Mouse (Mus musculus) urinary bladder, postnatal 10 days (tissue): Measurements from ENCODE around the gene Lrrc29.
A peak's percentile ranks its signal among the peaks of the same experiment; 100 is the strongest.
"Not testable (repeated sequence)": the region's sequence is repeated elsewhere in the genome, so short reads cannot be mapped to it uniquely, and the experiment has no call there.

Experiments
- DNase-seq: peaks from one replicate; pipeline ENCODE4 v3.0.0; 2022; ENCODE audit warnings: low spot score

The Lrrc29 gene

DNA sequence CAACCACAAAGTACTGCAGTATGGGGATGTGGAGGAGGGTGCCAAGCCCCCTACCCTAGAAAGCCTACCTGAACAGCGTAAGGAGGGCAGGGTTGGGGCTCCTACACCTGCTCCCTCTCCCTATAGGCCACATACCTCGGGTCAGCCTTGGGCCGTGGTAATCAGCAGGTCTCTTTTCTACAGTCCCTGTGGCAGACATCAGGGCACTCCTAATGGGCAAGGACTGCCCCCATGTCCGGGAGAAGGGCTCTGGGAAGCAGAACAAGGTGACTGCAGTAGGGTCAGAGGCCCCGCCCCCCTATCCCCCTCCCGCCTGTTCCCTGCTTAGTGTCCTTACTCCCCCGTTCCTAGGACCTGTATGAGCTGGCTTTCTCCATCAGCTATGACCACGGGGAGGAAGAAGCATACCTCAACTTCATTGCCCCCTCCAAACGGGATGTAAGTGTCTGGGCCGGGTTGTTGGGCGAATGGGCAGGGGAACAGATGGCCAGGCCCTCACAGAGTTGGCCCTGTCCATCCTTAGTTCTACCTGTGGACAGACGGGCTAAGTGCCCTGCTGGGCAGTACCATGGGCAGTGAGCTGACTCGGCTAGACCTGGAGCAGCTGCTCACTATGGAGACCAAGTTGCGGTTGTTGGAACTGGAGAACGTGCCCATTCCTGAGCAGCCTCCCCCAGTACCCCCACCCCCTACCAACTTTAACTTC, 16.8 kb downstream of the Lrrc29 start:
- no peak for DNase-seq

DNA sequence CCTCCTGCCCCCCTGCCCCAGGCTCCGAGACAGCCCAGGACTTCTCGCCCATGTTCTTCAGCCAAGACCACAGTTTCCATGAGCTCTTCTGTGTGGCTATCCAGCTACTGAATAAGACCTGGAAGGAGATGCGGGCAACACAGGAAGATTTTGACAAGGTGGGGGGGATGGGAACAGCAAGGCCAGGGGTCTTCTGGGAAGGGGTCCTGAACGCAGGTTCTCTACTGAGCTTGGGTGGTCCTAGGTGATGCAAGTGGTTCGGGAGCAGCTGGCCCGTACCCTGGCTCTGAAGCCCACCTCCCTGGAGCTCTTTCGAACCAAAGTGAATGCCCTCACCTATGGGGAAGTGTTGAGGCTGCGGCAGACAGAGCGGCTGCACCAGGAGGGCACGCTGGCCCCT, 17.6 kb downstream of the Lrrc29 start:
- DNase-seq = no peak

DNA sequence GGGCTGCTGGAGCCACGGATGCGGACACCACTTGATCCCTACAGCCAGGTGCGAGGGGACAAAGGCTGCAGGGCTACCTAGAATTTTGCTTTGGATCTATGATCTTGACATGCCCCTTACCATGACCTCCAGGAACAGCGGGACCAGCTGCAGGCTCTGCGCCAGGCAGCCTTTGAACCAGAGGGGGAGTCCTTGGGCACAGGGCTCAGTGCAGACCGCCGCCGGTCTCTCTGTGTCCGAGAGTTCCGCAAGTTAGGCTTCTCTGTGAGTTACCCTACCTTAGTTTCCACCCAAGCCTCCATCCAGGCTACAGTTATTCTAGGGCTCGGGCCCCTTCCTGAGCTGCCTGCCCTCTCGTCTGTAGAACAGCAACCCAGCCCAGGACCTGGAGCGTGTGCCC, 18.4 kb downstream of the Lrrc29 start:
- no peak for DNase-seq

DNA sequence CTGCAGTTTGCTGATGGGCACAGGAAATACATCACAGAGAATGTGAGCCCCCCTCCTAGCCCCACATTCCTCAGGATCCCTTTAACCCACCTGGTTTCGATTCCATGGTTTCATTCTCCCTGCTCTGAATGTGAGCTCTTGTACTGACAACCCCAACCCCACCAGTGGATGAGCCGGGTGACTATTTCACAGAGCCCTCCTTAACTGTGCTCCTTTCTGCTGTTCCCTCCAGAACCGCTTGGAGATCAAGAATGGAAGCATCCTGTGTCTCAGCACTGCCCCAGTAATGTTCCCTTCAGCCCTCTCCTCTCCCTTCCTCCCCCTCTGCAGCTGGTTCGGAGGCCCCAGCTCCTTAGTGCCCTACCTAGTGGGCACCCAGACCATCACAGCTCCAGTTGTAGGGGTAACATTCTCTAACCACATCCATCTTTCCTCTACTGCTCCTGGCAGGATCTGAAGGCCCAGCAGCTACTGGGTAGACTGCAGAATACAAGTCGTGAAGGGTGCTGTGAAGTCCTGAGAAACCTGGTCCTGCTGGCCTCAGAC, 19.9 kb downstream of the Lrrc29 start:
- DNase-seq = no peak

DNA sequence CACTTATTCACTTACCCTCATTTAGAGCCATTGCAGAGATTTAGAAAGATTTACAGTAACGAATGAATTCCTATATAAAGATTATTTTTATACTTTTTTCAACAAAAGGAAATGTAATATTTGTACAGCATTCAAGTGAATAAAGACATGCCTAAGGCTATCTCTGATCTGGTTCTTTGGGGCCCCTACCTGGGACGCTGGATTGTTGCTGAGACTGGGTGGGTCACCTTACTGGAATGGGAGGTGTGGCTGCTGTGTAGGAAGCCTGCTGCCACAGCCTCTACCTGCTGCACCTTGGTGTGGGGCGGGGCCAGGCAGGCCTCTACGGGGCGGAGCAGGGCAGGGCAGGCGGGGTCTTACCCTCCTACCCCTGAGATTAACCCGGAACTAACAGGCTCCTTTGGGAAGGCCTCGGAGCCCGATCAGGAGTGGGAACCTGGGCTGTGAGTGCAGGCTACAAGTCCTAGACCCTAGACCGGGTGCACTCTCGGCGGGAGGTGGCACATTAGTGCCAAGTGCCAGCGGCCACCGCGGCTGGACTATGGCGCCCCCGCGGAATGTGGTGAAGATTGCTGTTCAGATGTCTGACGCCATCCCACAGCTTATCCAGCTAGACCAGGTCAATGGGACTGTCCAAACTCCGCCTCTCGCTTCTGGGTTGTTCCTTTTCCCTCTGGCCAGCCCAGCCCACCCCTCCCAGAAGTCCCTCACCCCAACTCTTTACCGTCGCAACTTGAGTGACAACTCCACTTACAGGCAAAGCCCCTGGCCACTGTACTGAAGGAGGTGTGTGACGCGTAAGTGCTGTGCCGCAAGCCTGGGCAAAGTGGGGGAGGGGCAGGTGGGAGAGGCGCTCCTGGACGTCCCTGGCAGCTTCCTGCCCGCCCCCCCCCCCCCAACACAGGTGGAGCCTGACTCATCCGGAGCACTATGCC, 20.6 kb downstream of the Lrrc29 start, which contains the start of gene Elmo3:
Elmo3 (plus strand) TSS at position 391 of the 935 bp plus-strand sequence.
- DNase-seq = no peak

DNA sequence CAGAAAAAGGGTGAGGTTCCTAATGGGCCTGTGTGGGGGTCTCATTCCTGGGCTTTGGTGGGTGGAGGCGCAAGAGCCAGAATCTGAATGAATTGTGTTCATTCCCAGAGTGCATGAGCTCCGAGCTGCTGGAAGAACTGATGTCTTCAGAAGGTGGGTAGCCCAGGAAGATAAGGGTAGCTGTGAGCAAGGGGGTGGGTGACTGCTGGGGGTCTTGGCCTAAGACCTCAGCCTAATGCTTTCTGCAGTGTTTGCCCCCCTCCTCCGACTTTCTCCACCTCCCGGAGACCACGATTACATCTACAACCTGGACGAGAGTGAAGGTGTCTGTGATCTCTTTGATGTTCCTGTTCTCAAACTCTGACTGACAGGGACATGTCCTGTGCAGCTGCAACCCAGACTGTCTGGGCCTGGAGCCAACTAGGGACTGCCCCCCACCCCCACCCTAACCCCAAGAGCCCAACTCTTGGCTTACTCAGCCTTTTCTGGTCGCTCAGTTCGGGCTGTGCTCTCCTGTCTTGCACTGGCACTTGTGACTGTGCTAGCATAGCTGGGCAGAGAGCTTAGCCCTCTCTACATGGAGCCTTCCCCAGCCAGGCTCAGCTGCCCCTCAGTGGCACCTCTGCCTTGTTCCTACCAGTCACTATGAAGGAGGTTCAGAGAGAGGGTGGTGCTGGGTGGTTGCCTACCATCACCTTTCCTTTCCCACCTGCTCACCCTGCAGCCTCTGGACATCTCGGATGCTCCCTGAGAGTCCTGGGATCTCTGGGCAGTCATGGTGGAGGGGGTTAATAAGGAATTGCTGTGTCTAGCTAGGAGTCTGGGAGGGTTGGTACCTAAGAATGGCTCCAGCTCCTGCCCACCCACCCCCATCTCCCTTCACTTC, 21.5 kb downstream of the Lrrc29 start:
- no peak for DNase-seq

DNA sequence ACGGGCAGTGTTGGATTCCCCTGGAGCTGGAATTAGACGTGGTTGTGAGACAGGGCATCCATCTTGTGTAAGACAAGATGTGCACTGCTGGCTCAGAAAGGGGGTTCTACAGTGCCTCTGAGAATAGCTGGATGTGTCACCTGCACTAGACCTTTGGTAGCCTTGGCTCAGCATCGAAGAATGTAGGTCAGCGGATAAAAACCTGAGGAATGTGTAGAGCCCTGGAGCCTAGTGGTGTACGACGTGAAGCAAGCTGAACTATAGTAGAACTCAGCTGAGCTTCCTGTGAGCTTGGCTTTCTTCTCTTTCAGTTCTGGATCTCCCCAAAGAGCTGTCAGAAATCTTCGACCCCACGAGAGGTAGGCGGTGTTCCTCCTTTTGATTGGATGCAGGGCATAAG, 22.2 kb downstream of the Lrrc29 start:
- no peak for DNase-seq

DNA sequence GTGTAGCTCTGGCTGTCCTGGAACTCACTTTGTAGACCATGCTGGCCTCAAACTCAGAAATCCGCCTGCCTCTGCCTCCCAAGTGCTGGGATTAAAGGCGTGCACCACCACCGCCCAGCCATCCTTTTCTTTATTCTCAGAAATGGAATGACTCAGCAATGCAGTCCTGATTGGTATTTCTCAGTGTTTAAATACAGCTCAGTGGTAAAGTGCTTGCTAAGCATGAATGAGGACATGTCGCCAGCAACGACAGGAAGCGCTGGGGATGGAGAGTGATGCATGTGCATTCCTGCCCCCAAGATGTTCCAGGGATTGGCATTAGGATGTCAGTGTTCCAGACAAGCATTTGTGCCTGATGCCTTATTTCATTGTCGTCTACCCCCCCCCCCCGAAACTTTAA, 22.7 kb downstream of the Lrrc29 start:
- no peak for DNase-seq

DNA sequence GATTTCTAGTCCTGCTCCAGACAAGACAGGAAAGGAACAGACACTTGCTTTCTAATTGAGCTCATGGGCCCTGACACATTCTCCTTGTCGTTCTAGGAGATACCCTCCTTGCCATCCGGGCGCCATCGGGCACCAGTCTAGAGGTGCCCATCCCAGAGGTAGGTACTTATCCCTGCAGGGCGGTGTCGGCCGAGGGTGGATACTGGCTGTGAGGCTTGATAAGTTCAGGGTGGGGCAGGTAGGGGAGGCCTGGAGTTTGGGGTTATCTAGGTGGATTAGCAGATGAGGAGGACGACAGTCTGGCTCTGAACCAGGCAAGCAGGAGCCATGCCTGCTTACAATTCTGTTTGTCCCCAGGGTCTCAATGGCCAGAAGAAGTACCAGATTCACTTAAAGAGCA, 26.1 kb downstream of the Lrrc29 start:
- no peak for DNase-seq

DNA sequence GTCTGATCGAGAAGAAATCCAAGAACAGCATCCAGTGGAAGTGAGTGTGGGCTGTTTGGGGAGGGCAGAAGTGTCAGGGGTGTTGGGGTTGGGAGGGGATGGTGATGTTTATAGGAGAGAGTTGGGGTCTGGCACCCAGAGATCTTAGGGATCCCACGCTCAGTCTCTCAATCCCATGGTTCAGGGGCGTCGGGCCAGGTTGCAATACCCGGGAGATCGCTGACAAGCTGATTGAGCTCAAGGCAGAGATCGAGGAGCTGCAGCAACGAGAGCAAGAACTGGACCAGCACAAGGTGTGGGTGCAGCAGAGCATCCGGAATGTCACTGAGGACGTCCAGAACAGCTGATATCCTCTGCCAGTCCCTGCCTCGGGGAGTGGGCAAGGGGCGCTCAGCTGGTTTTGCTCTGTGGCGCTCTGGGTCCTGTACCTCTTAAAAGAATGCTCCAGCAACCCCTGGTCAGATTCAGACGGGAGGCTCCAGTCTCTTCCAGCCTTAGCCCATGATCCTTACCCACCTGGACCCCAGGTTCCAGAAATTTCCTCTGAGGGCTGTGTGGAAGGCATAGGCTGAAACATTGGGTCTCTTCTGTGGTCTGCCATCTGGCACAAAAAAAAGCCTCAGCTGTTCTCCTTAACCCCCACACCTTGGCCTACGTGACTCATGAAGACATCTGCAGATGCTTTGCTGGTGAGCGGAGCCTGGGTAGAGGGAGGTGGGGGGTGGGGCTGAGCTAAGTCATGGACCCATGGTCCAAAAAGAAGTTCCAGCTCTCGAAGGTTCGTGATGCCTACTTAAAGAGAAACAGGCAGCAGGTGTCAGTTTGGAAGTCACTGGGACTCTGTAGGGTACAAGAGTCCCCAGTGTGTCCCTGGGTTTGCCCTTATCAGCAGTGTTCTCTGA, 27.5 kb downstream of the Lrrc29 start:
- no peak for DNase-seq

DNA sequence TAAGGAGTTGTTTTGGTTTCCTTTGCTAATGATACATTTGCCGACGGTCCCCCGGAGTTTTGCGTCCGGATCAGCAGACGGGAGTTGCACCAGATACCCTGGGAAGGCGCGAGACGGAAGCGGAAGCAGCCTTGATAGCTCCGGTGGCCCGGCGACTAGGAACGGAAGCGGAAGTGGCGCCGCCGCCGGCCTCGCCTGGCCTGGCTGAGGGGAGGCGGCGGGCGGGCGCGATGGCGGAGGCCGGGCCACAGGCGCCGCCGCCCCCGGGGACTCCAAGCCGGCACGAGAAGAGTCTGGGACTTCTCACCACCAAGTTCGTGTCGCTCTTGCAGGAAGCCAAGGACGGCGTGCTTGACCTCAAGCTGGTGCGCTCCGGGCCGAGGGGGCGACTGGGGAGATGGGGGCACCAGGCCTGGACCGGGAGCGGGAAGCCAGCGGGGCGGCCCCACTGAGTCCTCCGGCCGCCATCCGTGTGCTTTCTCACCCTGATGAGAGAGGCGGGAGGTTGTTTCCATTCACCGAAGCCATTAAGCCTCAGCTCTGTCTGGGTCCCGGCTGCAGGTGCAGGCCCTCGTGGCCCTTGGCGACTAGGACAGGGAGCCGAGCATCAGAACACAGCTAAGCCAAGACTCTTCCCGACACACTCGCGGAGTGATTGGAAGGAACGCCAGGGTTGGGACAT, 28.4 kb downstream of the Lrrc29 start, which contains the start of gene E2f4:
E2f4 (plus strand) TSS at position 153 of the 682 bp plus-strand sequence.
- no peak for DNase-seq

DNA sequence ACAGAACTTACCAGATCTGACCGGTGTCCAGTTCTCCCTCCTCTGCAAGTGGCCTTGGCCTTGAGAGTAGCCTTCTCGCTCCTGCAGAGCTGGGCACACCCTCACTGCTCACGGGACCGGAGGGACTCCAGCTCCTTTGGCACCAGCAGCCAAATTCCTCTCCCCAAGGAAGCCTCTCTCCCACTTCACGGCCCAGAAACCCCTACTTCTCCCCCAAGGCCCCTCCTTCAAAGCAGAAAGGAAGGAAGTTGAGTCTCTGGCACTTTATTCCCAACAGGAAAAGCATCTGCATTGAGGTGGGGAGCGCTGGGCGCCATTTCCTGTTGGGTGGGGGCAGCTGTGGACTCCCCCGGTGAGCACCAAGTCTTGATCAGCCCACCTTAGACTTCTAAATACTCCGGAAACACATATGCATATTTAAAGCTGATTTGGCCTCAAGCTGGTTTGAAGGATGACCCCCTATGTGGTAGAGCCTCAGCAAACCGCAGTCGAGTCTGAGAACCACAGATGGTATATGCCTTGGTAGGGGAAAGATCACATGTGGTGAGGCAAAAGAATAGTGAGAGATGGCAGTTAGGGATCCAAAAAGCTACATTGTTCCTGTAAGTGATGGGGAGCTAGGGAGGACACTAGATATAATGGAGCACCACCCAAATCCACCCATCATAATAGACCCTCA, 30.0 kb downstream of the Lrrc29 start, which contains the start of gene Exoc3l:
Exoc3l (minus strand) TSS at position 207 of the 679 bp plus-strand sequence.
- no peak for DNase-seq

DNA sequence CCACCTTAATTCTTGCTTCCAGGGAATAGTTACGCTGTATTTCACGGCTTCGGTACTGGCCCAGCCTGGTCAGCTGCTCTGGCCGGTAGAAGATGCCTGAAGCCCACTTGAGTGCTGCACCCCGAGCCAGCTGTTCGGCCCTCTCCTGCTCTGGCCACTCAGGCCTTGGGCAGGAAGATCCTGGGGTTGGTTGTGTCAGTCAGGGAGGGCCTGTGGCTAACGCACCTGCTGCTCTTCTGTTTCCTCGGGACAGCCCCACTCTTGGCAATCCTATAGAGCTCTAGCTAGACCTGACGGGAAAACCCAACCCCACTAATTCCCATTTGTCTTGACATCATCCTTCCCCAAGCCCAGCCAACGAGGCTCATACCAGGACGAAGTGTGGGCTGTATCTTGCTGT, 30.8 kb downstream of the Lrrc29 start:
- DNase-seq = no peak

DNA sequence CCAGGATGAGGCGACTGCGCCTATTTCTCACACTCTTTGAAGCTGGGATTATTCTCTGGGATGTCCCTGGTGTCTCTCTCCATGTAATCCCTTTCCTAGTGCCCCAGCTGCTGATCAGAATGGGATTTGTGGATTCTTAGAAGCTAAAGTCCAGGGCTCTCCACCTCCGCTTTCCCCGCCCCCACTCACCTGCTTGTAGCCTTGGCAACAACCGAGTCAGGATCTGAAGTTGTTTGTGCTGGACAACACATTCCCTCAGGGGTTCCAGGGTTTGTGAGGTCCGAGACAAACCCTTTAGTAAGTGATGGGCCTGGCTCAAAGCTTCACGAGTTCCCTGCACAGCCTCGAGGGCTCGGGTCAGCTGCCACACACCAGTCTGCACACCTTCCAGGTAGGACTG, 31.3 kb downstream of the Lrrc29 start:
- no peak for DNase-seq

DNA sequence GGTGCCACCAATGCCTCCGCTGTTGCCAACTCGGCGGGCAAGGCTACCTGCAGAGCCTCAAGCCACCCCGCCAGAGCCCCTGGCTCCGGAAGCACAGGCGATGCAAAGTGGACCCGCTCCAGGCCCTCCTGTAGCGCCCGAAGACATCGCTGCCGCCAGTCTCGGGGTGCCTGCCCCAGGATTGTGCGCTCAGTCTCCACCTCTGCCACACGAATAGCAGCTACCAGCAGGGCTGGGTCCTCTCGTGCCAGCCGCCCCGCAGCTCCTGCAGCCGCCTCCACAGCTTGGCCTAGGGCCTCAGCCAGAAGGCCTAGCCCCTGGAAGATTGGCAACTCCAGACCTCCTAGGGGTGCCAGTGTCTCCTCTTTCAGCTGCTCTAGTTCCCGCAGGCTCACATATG, 32.7 kb downstream of the Lrrc29 start:
- no peak for DNase-seq

DNA sequence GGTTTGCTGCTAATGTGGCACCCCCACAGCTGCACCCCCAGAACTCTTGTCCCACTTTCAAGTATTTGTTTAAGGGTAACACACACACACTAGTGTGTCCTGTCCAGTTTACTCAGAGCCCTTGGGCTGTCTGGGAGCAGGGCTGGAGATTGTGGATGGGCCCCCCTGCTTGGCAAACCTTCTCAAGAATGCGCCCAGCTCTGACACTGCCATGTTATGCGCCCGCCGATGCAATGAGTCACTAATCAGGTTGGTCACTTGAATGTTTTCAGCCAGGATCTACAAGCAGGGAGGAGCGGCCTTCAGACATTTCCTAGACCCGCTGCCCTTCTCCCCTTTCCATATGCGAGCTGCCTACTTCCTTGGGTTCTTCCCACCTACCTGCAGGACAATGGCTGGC, 33.6 kb downstream of the Lrrc29 start:
- no peak for DNase-seq

DNA sequence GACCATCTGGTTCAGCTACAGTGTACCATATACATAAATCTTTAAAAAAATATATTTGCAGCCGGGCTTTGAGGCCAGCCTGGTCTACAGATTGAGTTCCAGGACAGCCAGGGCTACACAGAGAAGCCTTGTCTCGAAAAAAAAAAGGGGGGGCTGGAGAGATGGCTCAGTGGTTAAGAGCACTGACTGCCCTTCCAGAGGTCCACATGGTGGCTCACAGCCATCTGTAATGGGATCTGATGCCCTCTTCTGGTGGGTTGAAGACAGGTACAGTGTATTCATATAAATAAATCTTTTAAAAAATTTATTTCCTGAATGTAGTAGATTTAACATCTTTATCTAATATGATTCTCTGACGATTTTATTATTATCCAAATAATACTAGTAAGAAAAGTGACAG, 34.3 kb downstream of the Lrrc29 start:
- not testable (repeated sequence) for DNase-seq

DNA sequence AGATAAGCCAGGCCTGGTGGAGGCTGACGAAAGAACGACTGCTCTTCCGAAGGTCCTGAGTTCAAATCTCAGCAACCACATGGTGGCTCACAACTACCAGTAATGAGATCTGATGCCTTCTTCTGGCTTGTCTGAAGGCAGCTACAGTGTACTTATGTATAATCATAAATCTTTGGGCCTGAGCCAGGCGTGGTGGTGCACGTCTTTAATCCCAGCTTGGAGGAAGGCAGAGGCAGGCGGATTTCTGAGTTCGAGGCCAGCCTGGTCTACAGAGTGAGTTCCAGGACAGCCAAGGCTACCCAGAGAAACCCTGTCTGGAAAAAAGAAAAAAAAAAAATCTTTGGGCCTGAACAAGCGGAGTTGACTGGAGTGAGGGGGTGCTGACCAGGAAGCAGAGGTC, 34.7 kb downstream of the Lrrc29 start:
- not testable (repeated sequence) for DNase-seq

DNA sequence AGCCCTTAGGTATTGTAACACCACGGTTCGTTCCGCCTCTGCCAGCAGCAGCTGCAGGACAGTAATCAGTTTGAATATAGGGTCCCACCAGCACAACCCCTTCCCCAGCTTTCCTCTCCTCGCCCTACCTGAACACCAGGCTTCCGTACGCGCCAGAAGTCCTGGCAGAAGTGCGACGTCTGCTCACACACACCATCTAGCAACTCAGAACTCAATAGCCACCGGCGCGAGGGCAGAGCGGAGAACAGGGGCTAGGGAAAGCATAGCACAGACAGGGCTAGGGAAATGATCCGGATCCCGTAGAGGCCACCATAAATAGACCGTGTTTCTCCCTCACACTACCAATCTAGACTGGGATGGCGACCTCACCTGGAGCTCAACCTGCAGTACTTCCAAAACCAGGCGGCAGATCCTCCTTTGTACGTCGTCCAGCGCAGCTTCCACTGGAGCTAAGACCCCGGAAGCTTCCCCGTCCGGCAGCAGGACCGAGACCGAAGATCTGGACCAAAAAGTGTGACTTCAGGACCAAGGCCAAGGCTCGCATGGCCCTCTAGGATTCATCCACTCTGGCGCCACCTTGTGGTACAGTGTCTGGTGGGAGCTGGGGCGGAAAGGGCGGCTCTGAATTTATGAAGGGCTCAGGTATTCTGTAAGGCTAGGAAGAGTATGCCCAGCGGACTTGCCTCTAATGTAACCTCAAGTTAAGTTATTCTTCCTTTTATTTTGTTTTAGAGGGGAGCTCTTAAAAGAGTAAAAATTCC, 35.3 kb downstream of the Lrrc29 start:
- DNase-seq = peak; percentile 86
